Mouse (Mus musculus): ENCODE results near the gene P3h2.

Gene P3h2

GRCm38 (mm10) chr16:26105115-26105974 lies at the start of gene P3h2:
TSS of gene P3h2 (minus strand) at chr16:26105784.
- DNase-seq = peak; percentile 61 to 67

- DNase-seq = no peak
These were observed 46.7 kb upstream of the P3h2 start for GRCm38 (mm10) chr16:26152258-26152657.

GRCm38 (mm10) chr16:26150943-26151342 lies 45.4 kb upstream of the P3h2 start:
- DNase-seq = no peak

- DNase-seq = no peak
These were observed 41.3 kb upstream of the P3h2 start for GRCm38 (mm10) chr16:26146853-26147252.

GRCm38 (mm10) chr16:26131126-26131525 lies 25.5 kb upstream of the P3h2 start:
- DNase-seq = no peak

GRCm38 (mm10) chr16:26106618-26107017 lies 1.0 kb upstream of the P3h2 start:
- no peak for DNase-seq

- peak in 1 of 2 experiments; percentile 11 for DNase-seq
These were observed 545 bp upstream of the P3h2 start for GRCm38 (mm10) chr16:26106041-26106617.

- DNase-seq = no peak
These were observed 1.3 kb downstream of the P3h2 start for GRCm38 (mm10) chr16:26104274-26104673.

GRCm38 (mm10) chr16:26102856-26103255 lies 2.7 kb downstream of the P3h2 start:
- DNase-seq = no peak

GRCm38 (mm10) chr16:26100167-26100566 lies 5.4 kb downstream of the P3h2 start:
- peak in 1 of 2 experiments; percentile 10 for DNase-seq

GRCm38 (mm10) chr16:26095696-26096284 lies 9.8 kb downstream of the P3h2 start:
- no peak for DNase-seq

GRCm38 (mm10) chr16:26093888-26094287 lies 11.7 kb downstream of the P3h2 start:
- DNase-seq = no peak

GRCm38 (mm10) chr16:26088976-26089375 lies 16.6 kb downstream of the P3h2 start:
- DNase-seq = no peak

- DNase-seq = no peak
These were observed 17.3 kb downstream of the P3h2 start for GRCm38 (mm10) chr16:26088240-26088639.

- no peak for DNase-seq
These were observed 18.6 kb downstream of the P3h2 start for GRCm38 (mm10) chr16:26086955-26087354.

GRCm38 (mm10) chr16:26085160-26085559 lies 20.4 kb downstream of the P3h2 start:
- no peak for DNase-seq

- DNase-seq = no peak
These were observed 22.8 kb downstream of the P3h2 start for GRCm38 (mm10) chr16:26082831-26083230.

- DNase-seq = no peak
These were observed 23.2 kb downstream of the P3h2 start for GRCm38 (mm10) chr16:26082391-26082790.

- no peak for DNase-seq
These were observed 26.6 kb downstream of the P3h2 start for GRCm38 (mm10) chr16:26078923-26079351.

GRCm38 (mm10) chr16:26078100-26078422 lies 27.5 kb downstream of the P3h2 start:
- no peak for DNase-seq

- peak; percentile 26 to 48 for DNase-seq
These were observed 28.1 kb downstream of the P3h2 start for GRCm38 (mm10) chr16:26077246-26078099.

- DNase-seq = no peak
These were observed 30.5 kb downstream of the P3h2 start for GRCm38 (mm10) chr16:26075063-26075462.

- DNase-seq = no peak
These were observed 35.2 kb downstream of the P3h2 start for GRCm38 (mm10) chr16:26070376-26070775.
